Mouse (Mus musculus) adrenal gland, postnatal 10 days (tissue): ENCODE measurements at regions not wholly inside any gene's neighbourhood (a gene's known extent, or its start where the extent isn't known, plus 50 kb on each side); places are given as distances from the start of the nearest gene placed in this dataset.
A peak's percentile ranks its signal among the peaks of the same experiment; 100 is the strongest.

Experiments used
- DNase-seq: peaks from one replicate; pipeline ENCODE4 v3.0.0; 2021; ENCODE audit warnings: mixed read lengths

DNA sequence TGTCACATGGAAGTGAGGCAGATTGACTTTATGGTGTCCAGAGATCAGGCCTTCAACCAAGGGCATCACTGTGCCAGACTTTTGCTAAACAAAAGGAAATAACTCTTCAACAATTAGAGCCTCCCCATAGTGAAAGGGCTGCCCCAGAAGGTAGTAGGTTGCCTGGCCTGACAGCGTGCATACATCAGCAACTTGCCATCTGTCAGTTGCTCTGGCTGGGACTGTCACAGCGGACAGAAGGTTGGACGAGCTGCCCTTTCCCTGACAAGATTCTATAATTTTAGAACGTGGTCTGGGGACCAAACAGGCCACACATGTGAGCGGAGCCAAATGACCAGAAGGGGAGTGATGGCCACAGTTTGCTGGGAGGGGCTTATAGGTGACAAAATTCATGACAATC, 119.7 kb upstream of the Rpl38 start:
- no peak for DNase-seq

- no peak for DNase-seq
These were observed 124.1 kb upstream of the Rpl38 start for GRCm38 (mm10) chr11:114544212-114544611.

- no peak for DNase-seq
These were observed 126.2 kb upstream of the Rpl38 start for GRCm38 (mm10) chr11:114542167-114542566.

DNA sequence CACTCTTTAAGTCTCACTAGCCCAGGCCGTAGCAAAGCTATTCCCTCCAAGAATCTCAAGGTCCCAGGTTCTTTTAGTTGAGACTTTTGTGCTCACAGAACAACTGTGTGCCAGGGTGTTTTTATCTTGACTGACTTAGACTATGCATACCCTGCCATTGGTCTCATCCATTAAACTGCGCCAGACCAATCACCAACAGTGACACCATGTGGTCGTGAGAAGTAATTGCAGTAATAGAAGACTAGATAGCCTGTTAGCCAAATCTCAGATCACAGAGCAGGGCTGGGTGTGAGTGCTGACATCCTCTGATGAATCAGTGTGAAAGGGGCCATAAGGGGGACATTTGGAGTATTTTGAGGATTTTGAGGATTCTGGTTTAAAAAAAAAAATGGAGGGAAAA, 127.8 kb upstream of the Rpl38 start:
- DNase-seq = no peak

- DNase-seq = no peak
These were observed 131.5 kb upstream of the Rpl38 start for GRCm38 (mm10) chr11:114536616-114537493.

DNA sequence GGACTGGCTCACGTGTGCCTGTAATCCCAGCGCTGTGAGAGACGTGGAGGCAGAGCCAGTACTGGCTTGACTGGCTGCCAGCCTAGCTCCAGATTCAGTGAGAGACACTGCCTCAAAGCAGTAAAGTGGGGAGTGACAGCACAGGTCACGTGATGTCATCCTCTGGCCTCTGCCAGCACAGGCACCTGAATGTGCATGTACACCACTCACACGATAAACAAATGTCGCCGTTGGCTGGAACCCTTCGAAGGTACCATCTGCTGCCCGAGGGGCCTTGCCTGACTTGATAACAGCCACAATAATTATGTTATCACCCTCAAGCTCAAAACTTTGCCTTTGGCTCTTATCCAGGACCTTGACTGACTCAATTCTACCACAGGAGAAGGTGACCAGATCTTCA, 132.4 kb upstream of the Rpl38 start:
- DNase-seq = no peak

- DNase-seq = no peak
These were observed 133.9 kb upstream of the Rpl38 start for GRCm38 (mm10) chr11:114534436-114534835.

- DNase-seq = no peak
These were observed 137.0 kb upstream of the Rpl38 start for GRCm38 (mm10) chr11:114531241-114531765.

DNA sequence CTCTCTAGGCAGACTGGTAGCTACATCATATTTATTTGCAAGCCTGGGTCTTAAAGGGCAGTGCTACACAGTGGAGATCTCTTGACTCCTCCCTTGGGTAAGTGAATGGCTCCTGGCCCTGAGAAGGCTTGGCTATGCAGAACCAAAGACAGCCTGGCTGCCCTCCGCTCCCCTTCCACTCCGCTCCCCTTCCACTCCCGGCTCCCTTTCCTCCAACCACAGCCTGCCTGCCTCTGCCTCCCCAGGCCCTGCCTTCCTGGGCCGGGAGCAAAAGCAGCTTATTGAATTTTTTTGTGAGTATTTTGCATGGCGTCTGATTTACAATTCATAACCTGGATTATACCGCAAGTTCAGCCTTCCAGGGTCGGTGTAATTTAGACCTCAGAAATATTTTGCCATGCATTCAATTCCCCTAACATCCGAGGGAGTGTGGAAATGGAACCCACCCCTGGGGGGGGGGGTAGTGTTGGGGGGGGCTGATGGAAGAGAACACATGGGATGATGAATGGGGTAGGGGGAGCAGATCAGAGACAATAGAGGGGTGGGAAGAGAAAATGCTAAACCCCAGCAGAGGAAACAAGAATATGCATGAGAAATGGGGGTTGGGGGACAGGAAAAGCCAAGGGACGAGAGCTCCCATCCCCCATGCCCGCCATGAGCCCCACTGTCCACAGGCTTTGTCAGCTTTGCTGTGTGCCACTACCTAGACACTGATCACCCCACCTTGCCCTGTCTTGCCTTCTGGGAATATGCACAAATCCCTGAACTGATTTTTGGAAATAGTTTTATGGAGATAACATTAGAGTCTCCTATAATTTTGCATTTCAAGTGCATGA, 139.2 kb upstream of the Rpl38 start:
- DNase-seq = no peak

DNA sequence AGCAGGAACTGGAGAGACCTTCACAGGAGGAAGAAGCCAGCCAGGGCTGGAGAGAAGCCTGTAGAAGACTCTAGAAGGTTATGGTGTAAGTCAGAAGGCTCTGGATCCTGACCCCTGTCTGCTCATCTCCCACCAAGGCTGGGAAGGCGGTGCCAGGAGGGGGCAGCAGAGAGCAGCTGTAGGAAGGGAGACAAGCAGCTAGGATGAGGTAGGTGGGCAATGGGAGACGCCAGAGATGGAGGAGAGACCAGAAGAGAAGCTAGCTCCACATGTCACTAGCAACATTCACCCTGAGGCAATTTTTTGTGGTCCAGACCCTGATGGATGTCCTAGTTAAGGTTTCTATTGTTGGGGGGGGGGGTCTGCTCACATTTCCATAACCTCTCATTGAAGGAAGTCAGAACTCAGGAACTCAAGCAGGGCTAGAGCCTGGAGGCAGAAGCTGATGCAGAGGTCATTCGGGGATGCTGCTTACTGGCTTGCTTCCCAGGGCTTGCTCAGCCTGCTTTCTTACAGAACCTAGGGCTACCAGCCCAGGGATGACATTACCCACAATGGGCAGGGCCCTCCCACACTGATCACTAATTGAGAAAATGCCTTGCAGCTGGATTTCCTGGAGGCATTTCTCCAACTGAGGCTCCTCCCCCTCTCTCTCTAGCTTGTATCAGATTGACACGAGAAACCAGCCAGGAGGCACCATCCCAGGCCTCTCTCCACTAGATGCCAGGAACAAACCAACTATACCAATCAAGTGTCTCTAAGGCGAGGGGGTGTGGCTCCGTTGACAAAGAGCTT, 144.7 kb upstream of the Rpl38 start:
- peak; percentile 90 for DNase-seq

DNA sequence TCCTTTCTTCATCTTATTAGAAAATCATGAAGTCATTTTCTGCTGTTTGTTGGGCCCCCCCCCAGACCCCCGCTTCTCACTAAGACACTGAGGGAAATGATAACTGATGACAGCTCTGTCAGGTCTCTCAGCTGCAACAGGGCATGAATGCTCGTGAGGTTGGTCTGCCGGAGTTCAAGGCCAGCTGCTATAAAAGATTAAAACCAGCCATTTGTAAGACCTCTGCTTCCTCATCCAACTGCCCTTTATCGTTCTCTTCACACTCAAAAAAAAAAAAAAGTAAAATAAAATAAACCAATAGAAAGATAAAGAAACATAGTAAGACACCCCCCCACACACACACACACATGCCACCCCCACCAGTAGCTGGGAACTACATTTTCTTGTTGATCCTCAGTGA, 153.0 kb upstream of the Rpl38 start:
- no peak for DNase-seq

GRCm38 (mm10) chr11:114514126-114514525, 154.2 kb upstream of the Rpl38 start:
- DNase-seq = peak; percentile 23

DNA sequence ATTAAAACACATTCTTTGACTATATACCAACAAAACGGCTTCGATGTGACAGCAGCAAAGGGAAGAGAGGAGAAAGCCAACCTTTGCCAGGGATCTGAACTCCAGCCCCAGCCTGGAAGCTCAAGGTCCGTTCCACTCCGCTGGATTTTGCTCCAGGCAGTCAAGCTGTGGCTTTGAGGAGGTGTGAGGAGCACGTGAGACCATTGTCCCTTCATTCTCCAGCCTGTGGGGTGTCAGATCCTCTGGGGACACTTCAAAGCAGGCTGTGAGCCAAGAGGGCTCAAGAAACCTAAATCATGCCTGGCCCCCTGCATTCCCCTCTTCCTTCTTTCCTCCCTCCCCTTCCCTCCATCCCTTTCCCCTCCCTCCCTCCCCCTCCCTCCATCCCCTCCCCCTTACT, 154.9 kb upstream of the Rpl38 start:
- no peak for DNase-seq

DNA sequence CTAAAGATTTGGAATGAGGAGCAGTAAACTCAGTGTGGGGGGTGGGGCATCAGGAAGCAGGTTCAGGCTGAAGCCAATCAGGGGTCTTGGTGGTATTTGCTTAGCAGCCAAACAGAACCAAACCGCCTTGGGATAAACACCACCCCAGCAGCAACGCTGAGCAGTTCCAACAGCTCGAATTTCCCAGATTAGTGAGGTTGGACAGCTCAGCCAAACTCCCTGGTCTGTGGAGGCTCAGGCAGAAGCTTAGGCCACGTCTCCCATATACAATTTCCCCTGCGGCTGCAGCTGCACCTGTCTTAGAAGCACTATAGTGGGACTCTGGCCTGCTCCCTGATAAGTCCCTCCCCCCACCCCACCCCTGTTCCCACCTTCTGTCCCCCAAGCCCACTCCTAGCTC, 156.3 kb upstream of the Rpl38 start:
- no peak for DNase-seq

DNA sequence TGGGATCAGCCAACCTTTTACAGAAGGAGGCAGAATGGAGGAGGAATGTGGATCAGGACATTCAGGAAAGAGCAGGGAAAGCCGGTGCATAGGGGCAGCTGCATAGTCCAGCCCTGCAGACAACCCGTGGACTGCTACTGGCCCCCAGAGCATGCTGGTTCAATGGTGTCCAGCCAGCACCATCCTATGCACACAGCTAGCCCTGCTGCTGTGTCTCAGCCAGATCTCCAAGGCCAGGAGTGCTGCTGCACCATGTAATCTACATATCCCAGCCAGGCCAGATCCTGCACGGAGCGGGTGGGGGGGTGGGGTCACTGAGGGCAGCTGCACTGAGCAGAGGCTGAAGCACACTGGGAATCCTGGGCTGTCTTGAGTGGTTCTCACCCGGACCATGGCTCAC, 165.8 kb upstream of the Rpl38 start:
- DNase-seq = no peak

DNA sequence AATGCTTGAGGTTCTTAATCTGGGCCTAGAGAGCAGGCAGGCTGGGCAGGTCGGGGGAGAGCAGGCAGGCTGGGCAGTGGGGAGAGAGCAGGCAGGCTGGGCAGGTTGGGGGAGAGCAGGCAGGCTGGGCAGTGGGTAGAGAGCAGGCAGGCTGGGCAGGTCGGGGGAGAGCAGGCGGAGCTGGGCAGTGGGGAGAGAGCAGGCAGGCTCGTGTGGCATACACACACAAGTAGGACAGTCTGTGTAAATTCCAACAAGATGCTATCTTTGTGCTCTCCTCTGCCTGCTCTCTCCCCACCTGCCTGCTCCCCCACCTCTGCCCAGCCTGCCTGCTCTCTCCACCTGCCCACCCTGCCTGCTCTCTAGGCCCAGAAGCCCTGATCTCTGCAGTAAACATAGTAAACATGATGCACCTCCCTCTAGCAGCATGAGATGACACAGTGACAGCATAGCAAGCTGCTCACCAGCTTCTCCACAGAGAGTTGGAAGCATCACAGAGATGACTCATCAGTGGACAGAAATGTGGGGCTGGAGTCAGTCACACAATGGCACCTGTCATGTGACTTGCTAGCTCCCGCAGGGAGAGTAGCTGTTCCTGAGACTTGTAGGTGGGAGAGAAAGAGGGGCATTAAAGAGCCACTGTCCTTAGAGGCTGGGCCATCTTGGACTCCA, 166.3 kb upstream of the Rpl38 start:
- DNase-seq = no peak

DNA sequence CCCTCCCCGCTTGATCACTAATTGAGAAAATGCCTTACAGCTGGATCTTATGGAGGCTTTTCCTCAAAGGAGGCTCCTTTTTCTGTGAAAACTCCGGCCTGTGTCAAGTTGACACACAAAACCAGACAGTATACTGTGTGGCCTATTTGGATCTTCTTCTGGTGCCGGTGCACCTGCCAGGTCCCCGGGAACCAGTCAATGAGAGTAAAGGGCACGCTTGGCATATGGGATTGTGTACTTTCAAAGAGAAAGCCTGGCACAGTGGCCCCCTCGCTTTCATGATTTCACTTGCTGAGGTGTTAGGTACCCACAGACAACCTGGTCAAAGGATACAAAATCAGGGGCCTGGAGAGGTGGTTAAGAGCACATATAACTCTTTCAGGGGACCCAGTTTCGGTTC, 167.9 kb upstream of the Rpl38 start:
- no peak for DNase-seq

GRCm38 (mm10) chr11:114499665-114500064, 168.7 kb upstream of the Rpl38 start:
- DNase-seq = no peak

- DNase-seq = no peak
These were observed 172.8 kb upstream of the Rpl38 start for GRCm38 (mm10) chr11:114495520-114495921.

GRCm38 (mm10) chr11:114486455-114486854, 181.9 kb upstream of the Rpl38 start:
- DNase-seq = no peak

- DNase-seq = no peak
These were observed 182.9 kb upstream of the Rpl38 start for GRCm38 (mm10) chr11:114485429-114485828.

GRCm38 (mm10) chr11:114484668-114484953, 183.7 kb upstream of the Rpl38 start:
- DNase-seq = no peak
